Mouse (Mus musculus) C2C12 (cell line): ENCODE measurements around the gene Add1. TPM values are rescaled to one million over a fixed set of nuclear protein-coding genes. Genes with fewer than 3 reads are reported as not detected.

Experiments used
- H3K27me3 ChIP-seq: one replicate; pipeline ENCODE4 v1.6.1; 2011; ENCODE audit not compliant: control insufficient read depth, insufficient read depth, insufficient read length
- H3K36me3 ChIP-seq: one replicate; pipeline ENCODE4 v1.6.1; 2011; ENCODE audit not compliant: control insufficient read depth, insufficient read depth
- H3K4me3 ChIP-seq: one replicate; pipeline ENCODE4 v1.5.1; 2011; ENCODE audit warnings: mild to moderate bottlenecking, control low read depth; ENCODE audit not compliant: poor library complexity, insufficient read depth, severe bottlenecking
- H3K79me2 ChIP-seq: one replicate; pipeline ENCODE4 v1.6.1; 2011; ENCODE audit not compliant: control insufficient read depth, insufficient read depth
- H3K79me3 ChIP-seq: one replicate; pipeline ENCODE4 v1.6.1; 2011; ENCODE audit warnings: low read depth, control low read depth
- H3ac ChIP-seq: one replicate; pipeline ENCODE3; 2011; ENCODE audit warnings: low read depth; ENCODE audit not compliant: control insufficient read depth, insufficient read length
- CEBPB ChIP-seq: IDR thresholded peaks from one replicate; pipeline ENCODE4 v1.6.1; 2011; ENCODE audit warnings: low read depth, mild to moderate bottlenecking, control low read depth, moderate library complexity
- CTCF ChIP-seq: IDR thresholded peaks from one replicate; pipeline ENCODE4 v1.5.1; 2011; ENCODE audit not compliant: control insufficient read depth, insufficient read depth, insufficient read length
- FOSL1 ChIP-seq: IDR thresholded peaks from one replicate; pipeline ENCODE4 v1.8.0; 2011; ENCODE audit warnings: mild to moderate bottlenecking, low read length; ENCODE audit not compliant: poor library complexity, insufficient read depth, severe bottlenecking
- MAX ChIP-seq: IDR thresholded peaks from one replicate; pipeline ENCODE4 v1.6.1; 2011; ENCODE audit warnings: mild to moderate bottlenecking, control low read depth
- MYOD1 ChIP-seq: IDR thresholded peaks from one replicate; pipeline ENCODE4 v1.6.1; 2011; ENCODE audit warnings: low read depth; ENCODE audit not compliant: control insufficient read depth, insufficient read length
- MYOG ChIP-seq: IDR thresholded peaks from one replicate; pipeline ENCODE4 v1.6.1; 2011; ENCODE audit not compliant: control insufficient read depth, insufficient read length; ENCODE audit errors: extremely low read depth
- USF1 ChIP-seq: IDR thresholded peaks from one replicate; pipeline ENCODE4 v1.6.1; 2011; ENCODE audit warnings: low read depth, mild to moderate bottlenecking, control low read depth, moderate library complexity
- polyA plus RNA-seq: library from polyadenylated mRNA; unstranded; fragments of >200 nt; fragmentation: generic; extraction: Trizol; gene quantifications from one replicate; pipeline ENCODE4 v1.2.1, GENCODE M21; 2012; ENCODE audit warnings: missing spikeins

Add1 gene
- polyA plus RNA-seq, 1 experiment, result 151 TPM

GRCm38 (mm10) chr5:34652961-34653360, 79.5 kb downstream of the Add1 start:
- TF ChIP-seq CTCF (no peak), USF1 (no peak), FOSL1 (no peak), MAX (no peak), CEBPB (no peak), MYOD1 (no peak), MYOG (no peak)
- Histone ChIP-seq H3K79me3 (peaks cover 8% of the 10 kb centered on the region), H3K4me3 (no peak overlapping the region), H3K36me3 (peaks cover 95% of the 10 kb centered on the region), H3ac (no peak overlapping the region), H3K27me3 (no peaks in the 10 kb centered on the region), H3K79me2 (peaks cover 7% of the 10 kb centered on the region)

GRCm38 (mm10) chr5:34654881-34655280, 81.4 kb downstream of the Add1 start:
- H3K79me3 ChIP-seq, result peaks cover 23% of the 10 kb centered on the region
- H3K27me3 ChIP-seq, result no peaks in the 10 kb centered on the region
- H3K36me3 ChIP-seq, result peaks cover 76% of the 10 kb centered on the region
- no peak for TF ChIP-seq MYOG
- no peak for TF ChIP-seq MAX
- no peak for TF ChIP-seq MYOD1
- no peak for TF ChIP-seq FOSL1
- no peak for TF ChIP-seq CTCF
- no peak for TF ChIP-seq CEBPB
- TF ChIP-seq USF1, result no peak
- peaks cover 26% of the 10 kb centered on the region for H3K79me2 ChIP-seq
- H3ac ChIP-seq, result no peak overlapping the region
- no peak overlapping the region for H3K4me3 ChIP-seq

- H3K36me3 ChIP-seq, result peaks cover 49% of the 10 kb centered on the region
Observed at GRCm38 (mm10) chr5:34657556-34657955, 84.1 kb downstream of the Add1 start.

GRCm38 (mm10) chr5:34659686-34660590, 86.5 kb downstream of the Add1 start, which contains the start of the genes Nop14 and Grk4:
Nop14 (minus strand) TSS chr5:34660148.
Grk4 (plus strand) TSS chr5:34660379.
- peaks cover 25% of the 10 kb centered on the region for H3K79me3 ChIP-seq
- peak within 1 kb of the TSS; percentile 68 for H3K4me3 ChIP-seq
- no peaks in the 10 kb centered on the region for H3K27me3 ChIP-seq
- peak within 1 kb of the TSS; percentile 92 for H3ac ChIP-seq
- TF ChIP-seq MAX (peak; percentile 90), FOSL1 (no peak), CTCF (peak; percentile 93)
- H3K79me2 ChIP-seq, result peaks cover 26% of the 10 kb centered on the region
- peaks cover 25% of the 10 kb centered on the region for H3K36me3 ChIP-seq

More at GRCm38 (mm10) chr5:34657556-34657955, 84.1 kb downstream of the Add1 start:
- Histone ChIP-seq H3K79me2 (peaks cover 26% of the 10 kb centered on the region), H3K4me3 (no peak overlapping the region), H3K27me3 (no peaks in the 10 kb centered on the region), H3K79me3 (peaks cover 25% of the 10 kb centered on the region), H3ac (no peak overlapping the region)
- TF ChIP-seq USF1 (no peak), FOSL1 (no peak), MAX (no peak), MYOD1 (no peak), CTCF (no peak)

- Histone ChIP-seq H3K79me3 (peaks cover 25% of the 10 kb centered on the region), H3K36me3 (peaks cover 19% of the 10 kb centered on the region), H3K4me3 (peak overlapping the region; percentile 64), H3K27me3 (no peaks in the 10 kb centered on the region), H3K79me2 (peaks cover 26% of the 10 kb centered on the region), H3ac (peak overlapping the region; percentile 92)
- TF ChIP-seq MAX (no peak), FOSL1 (no peak), USF1 (no peak), CEBPB (no peak)
Observed at GRCm38 (mm10) chr5:34660591-34661130, 87.2 kb downstream of the Add1 start.

GRCm38 (mm10) chr5:34661909-34662308, 88.4 kb downstream of the Add1 start:
- H3K79me3 ChIP-seq, result peaks cover 23% of the 10 kb centered on the region
- H3K36me3 ChIP-seq, result peaks cover 7% of the 10 kb centered on the region
- H3K4me3 ChIP-seq, result no peak overlapping the region
- H3ac ChIP-seq, result no peak overlapping the region
- H3K79me2 ChIP-seq, result peaks cover 26% of the 10 kb centered on the region
- no peaks in the 10 kb centered on the region for H3K27me3 ChIP-seq
- TF ChIP-seq MAX, result no peak
- no peak for TF ChIP-seq FOSL1
- no peak for TF ChIP-seq MYOD1
- TF ChIP-seq USF1, result no peak
- TF ChIP-seq CTCF, result no peak
- no peak for TF ChIP-seq MYOG
